Mouse (Mus musculus) Patski (cell line): ENCODE data around the gene Prelid1. TPM values are rescaled to one million over a fixed set of nuclear protein-coding genes. Genes with fewer than 3 reads are reported as not detected.

Experiments used
- ATAC-seq: fragments of 100-300 bp; one replicate; pipeline ENCODE4 v1.8.0; 2021
- CTCF ChIA-PET: fragments of 350-600 bp; sonication (Branson Sonifier 250); formaldehyde crosslinking; loops from one replicate; lab custom pipeline; 2022; ENCODE audit warnings: inconsistent platforms; lab: Charles Lee
- POLR2A ChIA-PET: fragments of 350-600 bp; sonication (Branson Sonifier 250); formaldehyde crosslinking; loops from one replicate; lab custom pipeline; 2022; ENCODE audit warnings: antibody characterized with exemption, inconsistent platforms; lab: Charles Lee
- DNase-seq: peaks from one replicate; pipeline ENCODE4 v3.0.0-alpha.2; 2011; ENCODE audit warnings: low read depth, low spot score
- H3K27me3 ChIP-seq: fragments of 371-371 bp; one replicate; pipeline ENCODE4 v1.5.1; 2021
- CTCF ChIP-seq: fragments of 100-300 bp; IDR thresholded peaks from one replicate; pipeline ENCODE4 v1.5.1; 2021
- in situ Hi-C: fragments of 300-500 bp; cut with MboI; formaldehyde crosslinking; loops from 3 replicates; pipeline ENCODE4 v1.11.1; 2018; ENCODE audit warnings: low pct_unique_long_range_greater_than_20kb, mixed read lengths
- polyA plus RNA-seq: library from polyadenylated mRNA; unstranded; gene quantifications from one replicate; pipeline ENCODE4 v1.2.3, GENCODE M21; 2021

Prelid1 gene
- polyA plus RNA-seq, 1 experiment from 2014 or later: 300 TPM

DNA sequence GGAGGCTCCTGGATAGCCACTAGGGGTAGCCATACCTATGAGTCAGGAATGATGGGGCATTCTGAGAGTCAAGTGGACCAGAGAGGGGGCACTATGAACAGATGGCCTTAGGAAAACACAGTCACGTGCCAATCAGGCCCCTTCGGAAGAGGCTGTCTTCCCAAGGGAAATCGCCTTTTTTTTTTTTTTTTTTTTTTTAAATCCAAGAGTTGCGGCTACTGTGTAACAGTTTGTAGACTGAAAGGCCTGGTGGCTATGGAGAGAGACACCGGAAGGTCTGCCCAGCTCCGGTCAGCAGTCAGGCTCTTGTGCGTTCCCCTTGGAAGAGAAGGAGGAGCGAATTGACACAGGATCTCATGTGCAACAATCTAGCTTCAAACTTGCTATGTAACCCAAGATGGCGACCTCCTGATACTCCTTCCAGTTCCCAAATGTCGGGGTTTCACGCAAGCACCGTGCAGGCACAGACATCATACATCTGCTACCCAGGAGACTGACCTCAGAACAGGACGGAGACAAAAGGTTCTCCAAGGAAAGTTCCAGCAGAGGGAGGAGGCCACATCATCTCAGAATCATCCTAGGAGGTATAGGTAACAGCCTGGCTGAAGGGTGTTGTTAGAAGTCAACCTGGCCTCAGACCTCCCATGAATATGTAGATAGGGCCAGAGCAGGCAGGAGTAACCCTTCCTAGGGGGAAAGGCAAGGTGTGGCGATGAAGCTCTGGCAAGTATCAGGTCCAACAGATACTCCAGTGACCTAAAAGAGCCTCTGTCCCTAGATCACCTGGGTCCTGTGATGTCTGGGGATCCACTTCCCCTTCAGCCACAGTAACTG lies 10.5 kb downstream of the Prelid1 start:
- no peak for TF ChIP-seq CTCF
- in situ Hi-C loops: loop anchor here (5.0 kb wide), 1 partner anchor 187 kb away; no protein-coding TSS in a partner anchor
- H3K27me3 ChIP-seq: no peaks in the 10 kb centered on the region
- ChIA-PET POLR2A (interaction anchor here (0.7 kb wide), 2 partner anchors 29 to 212 kb away, joined by 4 read pairs; no protein-coding TSS in a partner anchor), CTCF (interaction anchor here (0.7 to 0.9 kb wide), 2 partner anchors 9 to 167 kb away, joined by 4 read pairs; no protein-coding TSS in a partner anchor)
- no peak for DNase-seq
- ATAC-seq: no peak

DNA sequence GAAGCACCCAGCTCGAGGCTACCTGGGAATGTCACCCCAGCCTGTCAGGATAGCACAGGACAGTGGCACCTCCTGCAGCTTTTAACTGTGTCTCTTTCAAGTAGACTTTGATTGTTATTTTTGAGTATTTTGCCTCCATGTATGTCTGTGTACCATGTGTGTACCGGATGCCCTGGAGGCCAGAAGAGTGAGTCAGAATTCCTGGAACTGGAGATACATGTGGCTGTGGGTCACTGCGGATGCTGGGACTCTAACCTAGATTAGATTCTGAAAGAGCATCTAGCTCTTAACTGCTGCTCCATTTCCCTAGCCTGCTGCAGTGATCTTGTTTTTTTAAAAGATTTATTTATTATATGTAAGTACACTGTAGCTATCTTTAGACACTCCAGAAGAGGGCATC lies 12.0 kb downstream of the Prelid1 start:
- in situ Hi-C loops: loop anchor here (5.0 kb wide), 1 partner anchor 185 kb away; no protein-coding TSS in a partner anchor
- POLR2A ChIA-PET: no interaction called here
- ATAC-seq (no peak), DNase-seq (no peak)
- TF ChIP-seq CTCF: no peak
- H3K27me3 ChIP-seq: no peaks in the 10 kb centered on the region
- CTCF ChIA-PET: no interaction called here

DNA sequence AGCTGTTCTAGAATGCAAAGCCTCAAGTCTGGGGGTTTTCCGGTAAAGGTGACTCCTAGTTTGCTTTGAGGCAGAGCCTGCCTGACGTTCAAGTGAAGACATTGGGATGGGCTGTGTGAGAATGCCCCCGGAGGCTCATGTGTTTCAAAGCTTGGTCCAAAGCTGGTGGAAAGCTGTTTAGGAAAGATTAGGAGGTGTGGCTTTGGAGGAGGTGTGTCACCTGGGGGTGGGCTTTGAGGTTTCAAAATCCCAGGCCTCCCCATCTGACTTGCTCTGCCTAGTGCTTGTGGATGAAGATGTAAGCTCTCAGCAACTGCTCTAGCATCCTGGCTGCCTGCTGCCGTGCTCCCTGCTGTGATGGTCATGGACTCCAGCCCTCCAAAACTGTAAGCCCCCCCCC lies 15.4 kb downstream of the Prelid1 start:
- no peak for DNase-seq
- in situ Hi-C loops: no loop called here
- ChIA-PET CTCF (interaction anchor here (0.7 to 1.1 kb wide), 2 partner anchors 13 to 47 kb away, joined by 3 read pairs; no protein-coding TSS in a partner anchor), POLR2A (no interaction called here)
- no peak for TF ChIP-seq CTCF
- no peaks in the 10 kb centered on the region for H3K27me3 ChIP-seq
- ATAC-seq: no peak

DNA sequence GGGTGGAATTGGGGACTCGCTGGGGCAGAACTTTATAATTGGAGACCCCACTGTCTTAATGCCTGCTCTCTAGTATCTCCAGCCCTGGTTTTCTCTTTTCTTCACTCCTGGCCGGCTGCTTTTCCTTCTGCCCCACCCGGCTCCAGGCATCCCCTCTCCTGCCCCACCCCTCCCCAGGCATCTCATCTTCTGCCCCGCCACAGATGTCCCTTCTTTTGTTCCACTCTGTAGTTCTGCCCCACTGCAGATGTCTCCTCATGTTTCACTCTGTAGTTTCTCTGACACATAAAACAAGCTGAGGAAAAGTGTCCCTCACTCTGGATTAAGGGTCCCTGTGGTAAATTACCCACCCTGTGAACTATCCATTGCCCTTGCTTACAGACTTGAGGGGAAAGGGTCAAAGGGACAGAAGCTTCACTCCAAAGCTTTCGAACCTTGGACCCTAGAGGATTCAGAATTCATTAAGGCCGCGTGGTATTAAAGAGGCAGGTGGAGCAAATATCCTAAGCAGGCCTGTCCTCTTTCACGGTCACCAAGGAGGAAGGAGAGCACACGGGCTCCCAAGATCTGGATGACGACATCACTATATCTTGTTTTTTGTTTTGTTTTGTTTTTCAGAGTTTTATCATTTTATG lies 17.2 kb downstream of the Prelid1 start:
- DNase-seq (no peak), ATAC-seq (no peak)
- in situ Hi-C loops: no loop called here
- no peak for TF ChIP-seq CTCF
- ChIA-PET POLR2A (interaction anchor here (0.6 kb wide), 1 partner anchor 345 kb away, joined by 3 read pairs; no protein-coding TSS in a partner anchor), CTCF (no interaction called here)
- no peaks in the 10 kb centered on the region for H3K27me3 ChIP-seq

DNA sequence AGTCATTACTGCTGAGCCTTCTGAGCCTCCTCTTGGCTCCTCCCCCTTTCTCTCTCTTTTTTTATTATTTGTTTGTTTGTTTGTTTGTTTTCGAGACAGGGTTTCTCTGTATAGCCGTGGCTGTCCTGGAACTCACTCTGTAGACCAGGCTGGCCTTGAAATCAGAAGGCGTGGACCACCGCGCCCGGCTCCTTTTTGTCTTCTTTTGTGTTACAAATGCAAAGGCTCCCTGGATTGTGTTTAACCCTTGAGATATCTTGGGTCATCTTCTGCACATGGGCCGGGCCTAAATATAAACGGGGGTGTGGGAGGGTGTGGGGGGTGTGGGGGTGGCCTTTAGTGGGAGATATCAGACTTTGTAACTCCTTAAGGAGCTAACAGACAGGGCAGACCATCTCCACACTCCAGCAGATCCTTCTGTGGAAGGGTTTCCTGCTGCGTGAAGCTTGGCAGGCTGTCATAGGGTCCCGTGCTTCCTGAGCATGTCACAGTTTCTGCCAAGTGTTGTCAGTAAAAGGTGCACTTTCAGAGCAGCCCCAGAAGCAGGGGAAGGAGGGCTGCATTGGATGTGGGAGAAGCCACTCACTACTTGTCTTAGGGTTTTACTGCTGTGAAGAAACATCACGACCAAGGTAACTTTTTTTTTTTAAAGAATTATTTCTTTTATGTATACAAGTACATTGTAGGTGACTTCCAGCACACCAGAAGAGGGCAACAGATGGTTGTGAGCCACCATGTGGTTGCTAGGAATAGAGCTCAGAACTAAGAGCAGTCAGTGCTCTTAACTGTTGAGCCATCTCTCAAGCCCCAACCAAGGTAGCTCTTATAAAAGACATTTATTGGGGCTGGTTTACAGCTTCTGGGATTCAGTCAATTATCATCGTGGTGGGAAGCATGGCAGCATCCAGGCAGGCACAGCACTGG lies 18.1 kb downstream of the Prelid1 start:
- no peak for DNase-seq
- CTCF ChIA-PET: interaction anchor here (2.0 kb wide), 1 partner anchor 10 kb away, joined by 8 read pairs; no protein-coding TSS in a partner anchor
- in situ Hi-C loops: no loop called here
- POLR2A ChIA-PET: interaction anchor here (0.5 to 0.6 kb wide), 2 partner anchors 83 to 344 kb away, joined by 3 read pairs; no protein-coding TSS in a partner anchor
- no peaks in the 10 kb centered on the region for H3K27me3 ChIP-seq
- ATAC-seq: no peak
- TF ChIP-seq CTCF: no peak

DNA sequence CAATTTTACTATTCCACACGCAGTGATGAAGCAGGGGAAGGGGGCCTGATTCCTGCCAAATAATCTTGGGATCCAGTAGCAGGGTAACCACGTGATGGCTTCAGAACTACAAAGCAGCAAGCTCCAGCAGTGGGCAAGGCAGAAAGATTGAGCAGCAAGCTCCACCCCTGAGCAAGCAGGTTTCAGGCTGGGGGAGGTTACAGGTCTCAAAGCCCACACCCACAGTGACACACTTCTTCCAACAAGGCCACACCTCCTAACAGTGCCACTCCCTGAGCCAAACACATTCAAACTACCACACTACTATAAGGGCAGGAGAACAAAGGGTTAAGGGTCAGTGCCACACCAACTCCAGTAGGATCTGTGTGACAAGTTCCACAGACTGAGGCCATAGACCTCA lies 19.0 kb downstream of the Prelid1 start:
- no peak for ATAC-seq
- no peaks in the 10 kb centered on the region for H3K27me3 ChIP-seq
- no peak for DNase-seq
- TF ChIP-seq CTCF: no peak
- ChIA-PET CTCF (interaction anchor here (0.6 to 2.0 kb wide), 2 partner anchors 9 to 11 kb away, joined by 4 to 8 read pairs; no protein-coding TSS in a partner anchor), POLR2A (interaction anchor here (0.5 kb wide), 1 partner anchor 82 kb away, joined by 3 read pairs; no protein-coding TSS in a partner anchor)
- in situ Hi-C loops: no loop called here

DNA sequence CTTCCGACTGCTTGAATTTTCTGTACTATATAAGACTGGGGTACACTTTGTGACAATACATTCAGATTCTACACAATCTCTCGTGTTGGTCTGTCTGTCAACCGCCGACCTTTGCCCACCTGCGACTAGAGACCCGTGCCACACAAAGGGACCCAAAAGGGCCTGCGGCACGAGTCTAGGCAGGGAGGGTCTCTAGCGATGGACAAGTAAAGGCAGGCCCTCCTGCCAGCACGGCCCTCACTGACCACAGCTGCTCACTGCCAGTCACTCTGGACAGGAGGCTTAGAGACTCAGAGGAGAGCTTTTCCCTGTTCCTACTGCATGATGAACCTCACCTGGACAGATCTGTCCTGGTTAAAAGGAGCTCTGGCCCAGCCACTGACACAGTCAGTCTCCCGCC lies 22.2 kb downstream of the Prelid1 start:
- no peak for ATAC-seq

DNA sequence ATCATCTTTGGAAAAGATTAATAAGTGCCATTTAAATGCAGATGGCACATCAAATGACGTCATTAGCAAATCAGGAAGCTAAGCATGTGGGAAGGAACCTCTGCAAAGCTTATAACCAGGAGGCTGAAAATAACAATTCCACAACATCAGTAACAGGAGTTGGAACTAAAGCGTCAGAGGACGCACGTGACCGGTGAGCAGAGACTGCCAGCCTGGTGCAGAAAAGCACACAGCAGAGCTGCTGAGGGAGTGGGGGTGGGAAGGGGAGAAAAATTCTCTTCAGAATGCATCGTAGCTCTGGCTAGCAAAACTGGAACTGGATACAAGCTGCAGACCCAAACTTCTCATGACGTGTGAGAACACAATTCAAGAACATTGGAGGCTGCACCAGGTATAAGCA lies 24.0 kb downstream of the Prelid1 start:
- ATAC-seq (no peak), DNase-seq (no peak)
- TF ChIP-seq CTCF: no peak
- no peaks in the 10 kb centered on the region for H3K27me3 ChIP-seq
- POLR2A ChIA-PET: no interaction called here
- in situ Hi-C loops: no loop called here
- CTCF ChIA-PET: no interaction called here

More for the DNA sequence above, 22.2 kb downstream of the Prelid1 start:
- DNase-seq: no peak
- TF ChIP-seq CTCF: no peak
- POLR2A ChIA-PET: no interaction called here
- CTCF ChIA-PET: no interaction called here
- in situ Hi-C loops: no loop called here
- no peaks in the 10 kb centered on the region for H3K27me3 ChIP-seq

DNA sequence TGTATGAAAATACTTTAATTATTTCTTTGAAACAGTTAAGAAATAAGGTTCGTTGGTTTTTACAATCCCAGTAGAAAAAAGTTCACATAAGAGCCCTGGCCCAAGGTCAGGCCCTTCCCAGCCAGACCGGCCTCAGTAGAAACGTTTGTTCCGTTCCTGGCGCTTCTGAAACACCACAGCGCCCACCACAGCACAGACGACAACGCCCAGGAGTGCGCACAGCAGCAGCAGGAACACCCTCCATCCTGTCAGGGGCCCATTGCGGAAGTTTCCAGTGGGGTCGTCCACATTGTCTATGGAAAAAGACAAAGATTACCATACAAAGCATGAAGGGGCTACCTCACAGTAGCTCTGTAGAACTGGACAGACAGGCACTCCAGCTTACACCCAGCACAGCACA lies 26.4 kb downstream of the Prelid1 start:
- TF ChIP-seq CTCF: no peak
- DNase-seq (no peak), ATAC-seq (no peak)
- no peaks in the 10 kb centered on the region for H3K27me3 ChIP-seq
- CTCF ChIA-PET: no interaction called here
- POLR2A ChIA-PET: no interaction called here
- in situ Hi-C loops: no loop called here

DNA sequence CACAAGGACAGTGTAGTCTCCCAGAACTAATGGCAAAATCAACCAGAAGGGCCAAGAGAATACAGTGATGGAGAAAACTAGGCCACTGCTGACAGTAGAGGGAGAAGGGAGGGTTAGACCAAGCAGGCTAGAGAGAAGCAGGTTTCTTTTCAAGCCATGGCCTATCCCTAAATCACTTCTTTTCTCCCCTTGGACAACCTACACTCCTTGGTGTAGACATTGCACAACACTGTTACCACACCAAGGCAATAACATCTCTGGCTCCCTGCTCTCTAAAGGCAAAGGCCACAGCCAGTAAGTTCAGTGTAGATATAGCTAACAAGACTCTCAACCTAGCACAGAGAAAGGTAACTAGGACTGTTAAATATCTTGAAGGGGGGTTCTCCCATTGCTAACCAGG lies 40.8 kb downstream of the Prelid1 start:
- no peak for TF ChIP-seq CTCF
- no peaks in the 10 kb centered on the region for H3K27me3 ChIP-seq
- CTCF ChIA-PET: no interaction called here
- ATAC-seq (no peak), DNase-seq (no peak)
- POLR2A ChIA-PET: no interaction called here
- in situ Hi-C loops: no loop called here
